Mouse (Mus musculus): Measurements from ENCODE around the gene Mybbp1a. TPM values are rescaled to one million over a fixed set of nuclear protein-coding genes. Genes with fewer than 3 reads are reported as not detected.

Mybbp1a gene
- polyA plus RNA-seq, 1 experiment: 201 TPM

- TF ChIP-seq GATA1 (IDR thresholded peaks at IDR 0.05; ENCODE audit: low read length): no peak
These were observed 17.3 kb downstream of the Mybbp1a start for GRCm38 (mm10) chr11:72458502-72458901.

GRCm38 (mm10) chr11:72461500-72461981, 20.4 kb downstream of the Mybbp1a start:
- TF ChIP-seq GATA1 (IDR thresholded peaks at IDR 0.05; ENCODE audit: low read length): no peak

GRCm38 (mm10) chr11:72464821-72465220, 23.7 kb downstream of the Mybbp1a start:
- no peak for TF ChIP-seq GATA1 (IDR thresholded peaks at IDR 0.05; ENCODE audit: low read length)

GRCm38 (mm10) chr11:72465978-72466693, 25.0 kb downstream of the Mybbp1a start:
- TF ChIP-seq GATA1 (IDR thresholded peaks at IDR 0.05; ENCODE audit: low read length): no peak

GRCm38 (mm10) chr11:72466694-72467507, 25.7 kb downstream of the Mybbp1a start:
- TF ChIP-seq GATA1 (IDR thresholded peaks at IDR 0.05; ENCODE audit: low read length): no peak

- no peak for TF ChIP-seq GATA1 (IDR thresholded peaks at IDR 0.05; ENCODE audit: low read length)
These were observed 27.4 kb downstream of the Mybbp1a start for GRCm38 (mm10) chr11:72468525-72468924.

- TF ChIP-seq GATA1 (IDR thresholded peaks at IDR 0.05; ENCODE audit: low read length): no peak
These were observed 28.1 kb downstream of the Mybbp1a start for GRCm38 (mm10) chr11:72469217-72469616.

- no peak for TF ChIP-seq GATA1 (IDR thresholded peaks at IDR 0.05; ENCODE audit: low read length)
These were observed 28.8 kb downstream of the Mybbp1a start for GRCm38 (mm10) chr11:72470004-72470403.

GRCm38 (mm10) chr11:72471381-72471780, 30.2 kb downstream of the Mybbp1a start:
- TF ChIP-seq GATA1 (IDR thresholded peaks at IDR 0.05; ENCODE audit: low read length): no peak

- no peak for TF ChIP-seq GATA1 (IDR thresholded peaks at IDR 0.05; ENCODE audit: low read length)
These were observed 32.4 kb downstream of the Mybbp1a start for GRCm38 (mm10) chr11:72473540-72473939.

GRCm38 (mm10) chr11:72474926-72475325, 33.8 kb downstream of the Mybbp1a start:
- TF ChIP-seq GATA1 (IDR thresholded peaks at IDR 0.05; ENCODE audit: low read length): no peak

- TF ChIP-seq GATA1 (IDR thresholded peaks at IDR 0.05; ENCODE audit: low read length): no peak
These were observed 34.3 kb downstream of the Mybbp1a start for GRCm38 (mm10) chr11:72475408-72475807.

- TF ChIP-seq GATA1 (IDR thresholded peaks at IDR 0.05; ENCODE audit: low read length): no peak
These were observed 35.0 kb downstream of the Mybbp1a start for GRCm38 (mm10) chr11:72476074-72476625.

- no peak for TF ChIP-seq GATA1 (IDR thresholded peaks at IDR 0.05; ENCODE audit: low read length)
These were observed 36.0 kb downstream of the Mybbp1a start for GRCm38 (mm10) chr11:72477182-72477581.

- TF ChIP-seq GATA1 (IDR thresholded peaks at IDR 0.05; ENCODE audit: low read length): no peak
These were observed 36.5 kb downstream of the Mybbp1a start for GRCm38 (mm10) chr11:72477653-72478052.

GRCm38 (mm10) chr11:72478228-72478627, 37.1 kb downstream of the Mybbp1a start:
- no peak for TF ChIP-seq GATA1 (IDR thresholded peaks at IDR 0.05; ENCODE audit: low read length)
